Mouse (Mus musculus): ENCODE data around the gene Ttll6. TPM values are rescaled to one million over a fixed set of nuclear protein-coding genes. Genes with fewer than 3 reads are reported as not detected.

Gene Ttll6
- polyA plus RNA-seq, 1 experiment from 2014 or later: not detected

DNA sequence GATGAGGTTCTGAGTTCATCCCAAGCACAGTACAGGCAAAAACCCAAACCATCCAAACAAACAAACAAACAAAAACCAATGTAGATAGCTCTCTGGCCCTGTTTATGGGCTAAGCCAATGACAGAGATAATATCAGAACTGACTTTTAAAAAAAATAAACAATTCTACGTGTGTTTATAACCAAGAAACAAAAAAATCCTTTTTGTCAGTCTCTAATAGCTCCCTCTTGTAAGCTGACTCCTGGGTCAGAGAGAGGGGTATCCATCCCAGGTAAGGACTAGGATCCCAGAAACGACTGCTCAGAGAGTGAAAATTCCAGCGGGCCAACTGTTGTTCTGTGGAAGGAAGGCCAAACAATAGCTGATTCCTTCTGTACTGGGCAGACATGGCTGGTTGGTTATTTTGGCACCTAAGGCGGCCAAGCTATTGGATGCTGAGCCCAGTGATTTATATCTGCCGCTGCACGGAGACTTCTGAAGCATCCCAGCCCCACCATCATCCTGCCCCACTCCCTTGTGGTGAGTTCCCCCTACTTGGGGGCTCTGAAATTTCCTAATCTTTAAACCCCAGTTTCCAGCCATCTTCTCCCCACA is 45.4 kb downstream of the Ttll6 start:
- Histone ChIP-seq H3K27me3 (ENCODE audit: control insufficient read depth, insufficient read depth, low read length) (peaks cover 96% of the 10 kb centered on the region), H3K4me3 (replicated peaks; ENCODE audit: low read depth, low read length) (no peak overlapping the region), H3K27ac (replicated peaks; ENCODE audit: low read depth, low read length) (no peak overlapping the region), H3K9me3 (ENCODE audit: control insufficient read depth, low read length) (no peaks in the 10 kb centered on the region), H3K9ac (replicated peaks; ENCODE audit: low read length) (no peak overlapping the region), H3K36me3 (ENCODE audit: control insufficient read depth, insufficient read depth, low read length) (no peaks in the 10 kb centered on the region), H3K4me1 (ENCODE audit: control insufficient read depth, insufficient read depth, low read length) (no peaks in the 10 kb centered on the region), H3K4me2 (ENCODE audit: low read length) (no peak overlapping the region)
- ATAC-seq (ENCODE audit: low FRiP score, low TSS enrichment) (no peak), DNase-seq (no peak)
- WGBS: 0% methylated on average over 6 of the region's 6 CpGs

DNA sequence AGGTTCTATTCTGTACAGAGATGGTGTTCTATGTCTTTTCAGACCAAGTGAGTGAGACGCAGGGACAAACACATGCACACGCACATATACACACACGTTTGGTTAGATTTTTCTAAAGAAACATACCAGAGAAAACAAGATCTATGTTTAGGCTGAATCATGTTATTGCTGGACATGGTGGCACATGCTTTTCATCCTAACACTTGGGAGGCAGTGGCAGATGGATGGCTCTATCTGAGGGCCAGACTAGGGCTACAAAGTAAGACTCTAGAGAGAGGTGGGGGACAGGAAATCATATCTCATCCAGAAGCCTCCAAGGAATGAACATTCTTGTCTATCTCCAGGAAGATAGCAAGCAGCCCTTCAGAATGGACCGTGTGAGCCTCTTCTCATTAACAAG is 47.5 kb downstream of the Ttll6 start:
- Histone ChIP-seq H3K9me3 (ENCODE audit: control insufficient read depth, low read length) (no peaks in the 10 kb centered on the region), H3K9ac (replicated peaks; ENCODE audit: low read length) (no peak overlapping the region), H3K36me3 (ENCODE audit: control insufficient read depth, insufficient read depth, low read length) (no peaks in the 10 kb centered on the region), H3K27ac (replicated peaks; ENCODE audit: low read depth, low read length) (no peak overlapping the region), H3K27me3 (ENCODE audit: control insufficient read depth, insufficient read depth, low read length) (peaks cover 96% of the 10 kb centered on the region), H3K4me3 (replicated peaks; ENCODE audit: low read depth, low read length) (no peak overlapping the region), H3K4me2 (ENCODE audit: low read length) (no peak overlapping the region), H3K4me1 (ENCODE audit: control insufficient read depth, insufficient read depth, low read length) (no peaks in the 10 kb centered on the region)
- ATAC-seq (ENCODE audit: low FRiP score, low TSS enrichment) (no peak), DNase-seq (no peak)
- WGBS: 25% methylated on average over 4 of the region's 4 CpGs

DNA sequence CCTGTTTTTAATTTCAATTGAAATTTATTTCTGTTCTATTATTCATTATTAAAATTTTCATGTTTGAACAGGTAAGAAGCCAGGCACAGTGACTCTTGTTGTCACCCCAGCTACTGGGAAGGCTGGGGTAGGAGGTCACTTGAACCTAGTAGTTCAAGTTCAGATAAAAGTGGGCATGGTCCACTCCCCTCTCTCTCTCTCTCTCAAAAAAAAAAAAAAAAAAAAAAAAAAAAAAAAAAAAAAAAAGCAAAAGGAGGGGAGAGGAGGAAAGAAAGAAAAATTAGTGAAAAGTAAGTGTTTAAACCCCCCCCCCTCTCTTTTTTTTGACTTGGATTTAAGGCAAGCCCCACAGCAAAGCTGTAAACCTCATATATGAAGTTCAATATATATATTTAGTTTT is 50.6 kb downstream of the Ttll6 start:
- DNase-seq (no peak), ATAC-seq (ENCODE audit: low FRiP score, low TSS enrichment) (no peak)
- Histone ChIP-seq H3K4me3 (replicated peaks; ENCODE audit: low read depth, low read length) (no peak overlapping the region), H3K9me3 (ENCODE audit: control insufficient read depth, low read length) (no peaks in the 10 kb centered on the region), H3K4me2 (ENCODE audit: low read length) (no peak overlapping the region), H3K4me1 (ENCODE audit: control insufficient read depth, insufficient read depth, low read length) (no peaks in the 10 kb centered on the region), H3K9ac (replicated peaks; ENCODE audit: low read length) (no peak overlapping the region), H3K27ac (replicated peaks; ENCODE audit: low read depth, low read length) (no peak overlapping the region), H3K36me3 (ENCODE audit: control insufficient read depth, insufficient read depth, low read length) (no peaks in the 10 kb centered on the region), H3K27me3 (ENCODE audit: control insufficient read depth, insufficient read depth, low read length) (peaks cover 100% of the 10 kb centered on the region)

DNA sequence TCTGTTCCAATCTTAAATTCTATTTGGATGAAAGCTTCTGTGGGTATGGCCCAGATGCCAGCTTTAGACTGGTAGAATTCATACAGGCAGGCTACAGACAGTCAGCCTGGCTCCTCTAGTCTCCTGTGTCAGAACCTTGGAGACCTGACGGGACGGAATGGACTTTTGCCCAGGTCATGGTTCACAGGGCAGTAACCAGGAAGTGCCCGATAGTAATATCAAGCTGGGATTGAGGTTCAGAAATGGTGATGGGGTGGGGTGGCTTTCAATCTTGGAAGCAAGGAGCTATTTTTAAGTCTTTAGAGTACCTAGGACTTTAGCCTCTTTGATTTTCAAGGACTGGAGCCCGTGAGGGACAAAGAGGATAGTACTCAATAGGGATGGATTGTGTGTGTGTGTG is 53.7 kb downstream of the Ttll6 start:
- no peaks in the 10 kb centered on the region for H3K9me3 ChIP-seq (ENCODE audit: control insufficient read depth, low read length)
- no peak overlapping the region for H3K9ac ChIP-seq (replicated peaks; ENCODE audit: low read length)
- ATAC-seq (ENCODE audit: low FRiP score, low TSS enrichment): no peak
- WGBS: 9% methylated on average over 4 of the region's 4 CpGs
- no peak overlapping the region for H3K27ac ChIP-seq (replicated peaks; ENCODE audit: low read depth, low read length)
- H3K36me3 ChIP-seq (ENCODE audit: control insufficient read depth, insufficient read depth, low read length): no peaks in the 10 kb centered on the region
- no peak for DNase-seq
- H3K27me3 ChIP-seq (ENCODE audit: control insufficient read depth, insufficient read depth, low read length): peaks cover 99% of the 10 kb centered on the region
- H3K4me1 ChIP-seq (ENCODE audit: control insufficient read depth, insufficient read depth, low read length): no peaks in the 10 kb centered on the region
- no peak overlapping the region for H3K4me3 ChIP-seq (replicated peaks; ENCODE audit: low read depth, low read length)
- H3K4me2 ChIP-seq (ENCODE audit: low read length): no peak overlapping the region

DNA sequence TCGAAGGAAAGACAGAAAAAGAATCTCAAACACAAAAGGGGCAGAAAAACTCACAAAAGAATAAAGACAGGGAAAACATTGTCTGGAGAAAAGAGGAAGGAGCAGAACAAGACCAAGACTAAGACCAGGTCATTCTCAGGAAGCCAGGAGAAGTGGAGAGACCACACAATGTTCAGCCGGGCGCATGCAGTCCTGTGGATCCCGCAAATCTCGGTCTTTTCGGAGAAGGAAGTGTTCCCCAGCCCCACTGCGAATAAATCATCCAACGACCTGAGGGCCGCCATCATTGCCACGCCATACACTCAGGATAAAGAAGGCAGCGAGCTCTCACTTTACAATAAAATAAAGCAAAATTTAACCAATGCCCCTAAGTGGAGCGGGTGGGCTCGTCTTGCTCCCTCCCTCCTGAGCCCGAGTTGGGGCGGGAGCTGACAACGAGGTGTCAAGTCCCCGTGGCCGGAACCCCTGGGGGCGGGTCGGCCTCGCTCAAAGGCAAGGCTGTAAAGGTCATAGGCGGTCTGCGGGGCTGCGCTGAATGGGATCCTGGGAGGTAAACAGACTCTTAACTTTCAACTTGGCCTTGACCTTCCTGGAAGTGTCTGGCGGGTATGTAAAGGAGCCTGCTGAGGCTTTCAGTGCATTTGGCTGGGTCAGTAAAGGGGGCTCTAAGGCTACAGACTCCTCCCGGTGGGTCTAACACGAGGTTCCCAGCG is 56.4 kb downstream of the Ttll6 start:
- peaks cover 99% of the 10 kb centered on the region for H3K27me3 ChIP-seq (ENCODE audit: control insufficient read depth, insufficient read depth, low read length)
- H3K4me3 ChIP-seq (replicated peaks; ENCODE audit: low read depth, low read length): no peak overlapping the region
- no peak overlapping the region for H3K9ac ChIP-seq (replicated peaks; ENCODE audit: low read length)
- H3K36me3 ChIP-seq (ENCODE audit: control insufficient read depth, insufficient read depth, low read length): no peaks in the 10 kb centered on the region
- DNase-seq (no peak), ATAC-seq (ENCODE audit: low FRiP score, low TSS enrichment) (no peak)
- H3K9me3 ChIP-seq (ENCODE audit: control insufficient read depth, low read length): no peaks in the 10 kb centered on the region
- H3K27ac ChIP-seq (replicated peaks; ENCODE audit: low read depth, low read length): no peak overlapping the region
- WGBS: under 1% methylated on average over 28 of the region's 28 CpGs
- no peak overlapping the region for H3K4me2 ChIP-seq (ENCODE audit: low read length)
- no peaks in the 10 kb centered on the region for H3K4me1 ChIP-seq (ENCODE audit: control insufficient read depth, insufficient read depth, low read length)

DNA sequence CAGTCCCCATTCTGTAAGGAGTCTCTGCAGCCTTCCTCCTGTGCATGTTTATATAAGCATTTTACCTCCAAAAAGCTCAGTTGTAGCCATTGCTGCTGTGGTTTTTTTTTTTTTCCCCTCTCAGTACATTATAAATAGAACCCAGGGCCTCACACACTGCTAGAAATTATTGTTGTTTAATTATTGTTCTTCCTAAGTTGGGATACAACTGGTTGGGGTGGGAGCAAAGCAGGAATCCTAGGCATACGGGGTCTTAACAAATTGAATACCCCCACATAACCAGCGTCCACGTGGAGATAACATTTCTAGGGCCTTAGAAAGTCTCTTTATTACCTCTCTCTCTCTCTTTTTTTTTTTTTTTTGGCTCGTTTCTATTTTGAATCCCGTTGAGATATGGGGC is 57.5 kb downstream of the Ttll6 start:
- Histone ChIP-seq H3K36me3 (ENCODE audit: control insufficient read depth, insufficient read depth, low read length) (no peaks in the 10 kb centered on the region), H3K9ac (replicated peaks; ENCODE audit: low read length) (no peak overlapping the region), H3K4me3 (replicated peaks; ENCODE audit: low read depth, low read length) (no peak overlapping the region), H3K4me1 (ENCODE audit: control insufficient read depth, insufficient read depth, low read length) (no peaks in the 10 kb centered on the region), H3K9me3 (ENCODE audit: control insufficient read depth, low read length) (no peaks in the 10 kb centered on the region), H3K27ac (replicated peaks; ENCODE audit: low read depth, low read length) (no peak overlapping the region), H3K4me2 (ENCODE audit: low read length) (no peak overlapping the region), H3K27me3 (ENCODE audit: control insufficient read depth, insufficient read depth, low read length) (peaks cover 99% of the 10 kb centered on the region)
- 2% methylated on average over 5 of the region's 5 CpGs for WGBS
- DNase-seq (no peak), ATAC-seq (ENCODE audit: low FRiP score, low TSS enrichment) (no peak)

DNA sequence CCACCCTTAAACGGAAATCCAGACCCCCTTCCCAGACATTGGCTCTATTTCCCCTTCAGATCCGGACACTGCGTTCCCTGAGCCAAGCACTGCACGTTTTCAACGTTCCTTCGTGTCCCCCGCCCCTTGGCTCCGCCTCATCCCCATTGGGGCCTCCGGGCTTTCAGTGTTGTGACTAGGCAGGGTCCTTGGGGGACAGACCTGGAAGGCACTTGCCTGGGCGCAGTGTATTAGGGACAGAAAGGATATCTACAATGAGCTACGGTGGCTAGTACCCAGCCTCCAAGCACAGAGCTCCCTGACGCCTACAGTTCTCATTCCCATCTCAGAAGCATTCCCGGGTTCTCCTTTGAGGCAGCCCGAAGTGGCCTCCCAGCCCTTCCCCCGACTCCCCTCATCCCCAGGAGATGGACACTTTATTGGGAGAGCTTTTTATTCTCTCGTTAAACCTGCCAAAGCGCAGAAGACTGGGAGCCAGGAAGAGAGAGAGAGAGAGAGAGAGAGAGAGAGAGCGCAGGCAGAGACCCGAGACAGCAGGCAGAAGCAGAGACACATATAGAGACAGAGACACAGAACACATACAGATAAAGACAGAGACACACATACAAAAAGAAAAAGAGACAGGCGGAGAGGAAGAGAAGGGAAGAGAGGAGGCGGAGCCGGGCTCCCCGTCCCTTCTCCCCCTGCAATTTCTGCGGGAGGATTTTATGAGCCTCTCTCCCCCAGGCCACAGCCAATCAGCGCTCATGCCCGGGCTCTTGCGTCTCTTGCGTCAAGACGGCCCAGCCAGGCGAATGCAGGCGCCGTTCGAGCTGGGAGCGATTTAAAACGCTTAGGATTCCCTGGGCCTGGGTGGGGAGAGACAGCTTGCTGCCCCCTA is 60.2 kb downstream of the Ttll6 start, which contains the start of gene Hoxb13:
TSS of gene Hoxb13 (plus strand) at position 796 of the 880 bp plus-strand sequence.
- DNase-seq (no peak), ATAC-seq (ENCODE audit: low FRiP score, low TSS enrichment) (no peak)
- 0 out of 2 replicates have a peak within 1 kb of the TSS, but pooled peaks have one; percentile 21 for H3K4me2 ChIP-seq (ENCODE audit: low read length)

DNA sequence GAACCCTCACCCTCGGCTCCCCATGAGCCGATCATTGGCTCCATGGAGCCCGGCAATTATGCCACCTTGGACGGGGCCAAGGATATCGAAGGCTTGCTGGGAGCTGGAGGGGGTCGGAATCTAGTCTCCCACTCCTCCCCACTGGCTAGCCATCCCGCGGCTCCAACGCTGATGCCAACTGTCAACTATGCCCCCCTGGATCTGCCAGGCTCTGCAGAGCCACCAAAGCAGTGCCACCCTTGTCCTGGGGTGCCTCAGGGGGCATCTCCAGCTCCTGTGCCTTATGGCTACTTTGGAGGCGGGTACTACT is 60.8 kb downstream of the Ttll6 start:
- Histone ChIP-seq H3K27me3 (ENCODE audit: control insufficient read depth, insufficient read depth, low read length) (peaks cover 99% of the 10 kb centered on the region), H3K4me2 (ENCODE audit: low read length) (0 out of 2 replicates have a peak overlapping the region, but pooled peaks have one; percentile 21), H3K27ac (replicated peaks; ENCODE audit: low read depth, low read length) (no peak overlapping the region), H3K9me3 (ENCODE audit: control insufficient read depth, low read length) (no peaks in the 10 kb centered on the region), H3K4me3 (replicated peaks; ENCODE audit: low read depth, low read length) (0 out of 2 replicates have a peak overlapping the region, but pooled peaks have one; percentile 7), H3K9ac (replicated peaks; ENCODE audit: low read length) (no peak overlapping the region), H3K36me3 (ENCODE audit: control insufficient read depth, insufficient read depth, low read length) (no peaks in the 10 kb centered on the region), H3K4me1 (ENCODE audit: control insufficient read depth, insufficient read depth, low read length) (no peaks in the 10 kb centered on the region)
- ATAC-seq (ENCODE audit: low FRiP score, low TSS enrichment) (no peak), DNase-seq (no peak)
- 2% methylated on average over 10 of the region's 10 CpGs for WGBS

More for the DNA sequence above, 60.2 kb downstream of the Ttll6 start, which contains the start of gene Hoxb13:
- Histone ChIP-seq H3K4me3 (replicated peaks; ENCODE audit: low read depth, low read length) (0 out of 2 replicates have a peak within 1 kb of the TSS, but pooled peaks have one; percentile 7), H3K27me3 (ENCODE audit: control insufficient read depth, insufficient read depth, low read length) (peaks cover 99% of the 10 kb centered on the region), H3K27ac (replicated peaks; ENCODE audit: low read depth, low read length) (no peak within 1 kb of the TSS), H3K36me3 (ENCODE audit: control insufficient read depth, insufficient read depth, low read length) (no peaks in the 10 kb centered on the region), H3K4me1 (ENCODE audit: control insufficient read depth, insufficient read depth, low read length) (no peaks in the 10 kb centered on the region), H3K9ac (replicated peaks; ENCODE audit: low read length) (no peak within 1 kb of the TSS), H3K9me3 (ENCODE audit: control insufficient read depth, low read length) (no peaks in the 10 kb centered on the region)
- under 1% methylated on average over 35 of the region's 35 CpGs for WGBS
